Mouse (Mus musculus) hindbrain, embryonic 11.5 days (tissue): ENCODE data around the gene Klf11. TPM values are rescaled to one million over a fixed set of nuclear protein-coding genes. Genes with fewer than 3 reads are reported as not detected.
"Not testable (repeated sequence)": the region's sequence is repeated elsewhere in the genome, so short reads cannot be mapped to it uniquely, and the experiment has no call there.

Source experiments
- ATAC-seq: fragments of 200-750 bp; cut with Nextera tagmentation; 2 replicates; pipeline ENCODE4 v1.8.0; 2017; ENCODE audit warnings: mild to moderate bottlenecking, moderate TSS enrichment, moderate library complexity; ENCODE audit not compliant: low FRiP score
- DNase-seq: peaks from one replicate; pipeline ENCODE4 v3.0.0-alpha.2; 2015; ENCODE audit warnings: low spot score
- H3K27ac ChIP-seq: fragments of 300-500 bp; sonication (generic); 2 replicates; pipeline ENCODE4 v1.5.1; 2014; ENCODE audit warnings: mild to moderate bottlenecking, low read depth, low read length
- H3K27me3 ChIP-seq: fragments of 300-500 bp; sonication (generic); 2 replicates; pipeline ENCODE4 v1.6.1; 2014; ENCODE audit warnings: mild to moderate bottlenecking, low read length, moderate library complexity, mixed read lengths; ENCODE audit not compliant: control insufficient read depth, insufficient read depth
- H3K36me3 ChIP-seq: fragments of 300-500 bp; sonication (generic); 2 replicates; pipeline ENCODE4 v1.6.1; 2014; ENCODE audit warnings: mild to moderate bottlenecking, low read length, moderate library complexity, mixed read lengths; ENCODE audit not compliant: control insufficient read depth, insufficient read depth
- H3K4me1 ChIP-seq: fragments of 300-500 bp; sonication (generic); replicated peaks from 2 replicates; pipeline ENCODE4 v1.6.1; 2014; ENCODE audit warnings: low read length, mixed read lengths; ENCODE audit not compliant: control insufficient read depth, insufficient read depth
- H3K4me2 ChIP-seq: fragments of 300-500 bp; sonication (generic); replicated peaks from 2 replicates; pipeline ENCODE4 v1.6.1; 2014; ENCODE audit warnings: mild to moderate bottlenecking, low read depth, low read length
- H3K4me3 ChIP-seq: fragments of 300-500 bp; sonication (generic); 2 replicates; pipeline ENCODE4 v1.5.1; 2014; ENCODE audit warnings: low read depth, low read length
- H3K9ac ChIP-seq: fragments of 300-500 bp; sonication (generic); 2 replicates; pipeline ENCODE4 v1.6.1; 2014; ENCODE audit warnings: low read depth, low read length
- H3K9me3 ChIP-seq: fragments of 300-500 bp; sonication (generic); 2 replicates; pipeline ENCODE4 v1.6.1; 2016; ENCODE audit warnings: low read length; ENCODE audit not compliant: control insufficient read depth
- WGBS: fragments of 180-500 bp; shearing (Covaris S2); extraction: QIAGEN DNeasy Blood & Tissue Kit; methylation state at CpG from one replicate; pipeline ENCODE4 v1.1.7; 2014; 5-methylcytosine and 5-hydroxymethylcytosine counted together
- polyA plus RNA-seq: library from polyadenylated mRNA; unstranded; fragments of >200 nt; fragmentation: Nextera tagmentation; extraction: Ambion mirVana; gene quantifications from 2 replicates; pipeline ENCODE4 v1.2.1, GENCODE M21; 2014

Klf11 gene
- polyA plus RNA-seq, 1 experiment from 2014 or later, result 12.5 TPM

DNA sequence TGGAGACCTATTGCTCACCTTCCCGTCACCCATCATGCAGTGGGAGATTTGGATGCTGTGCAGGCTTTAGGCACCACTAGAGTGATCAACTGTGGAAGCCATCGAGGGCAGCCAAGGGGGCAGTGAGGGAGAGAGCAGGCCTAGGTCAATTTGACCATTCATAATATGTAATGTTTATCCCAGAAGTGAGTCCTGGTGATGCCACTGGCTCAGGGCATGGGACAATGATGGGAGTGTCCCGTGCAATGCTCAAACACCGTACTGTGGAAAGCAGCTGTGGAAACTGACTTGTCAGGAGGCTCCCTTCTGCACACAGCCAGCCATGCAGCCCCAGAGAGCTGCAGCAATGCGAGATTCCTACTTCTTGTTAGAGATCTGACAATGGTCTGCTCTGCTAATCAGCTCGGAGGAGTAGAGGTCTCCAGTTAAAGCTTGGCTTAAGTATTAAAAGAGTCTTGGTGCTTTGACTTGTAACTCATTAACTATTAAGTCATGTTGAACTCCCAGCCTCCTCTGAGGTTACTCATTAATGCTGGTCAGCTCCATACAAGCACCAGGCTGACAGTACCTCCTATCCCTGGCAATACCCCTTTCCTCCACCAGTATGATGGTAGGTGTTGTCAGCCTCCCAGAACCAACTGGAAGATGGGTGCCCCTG is 35.1 kb downstream of the Klf11 start:
- H3K27me3 ChIP-seq, result peaks cover 19% of the 10 kb centered on the region
- 51% methylated on average over 6 of the region's 6 CpGs for WGBS
- H3K4me2 ChIP-seq, result no peak overlapping the region
- no peaks in the 10 kb centered on the region for H3K36me3 ChIP-seq
- no peak for ATAC-seq
- H3K9me3 ChIP-seq, result no peaks in the 10 kb centered on the region
- H3K27ac ChIP-seq, result no peak overlapping the region
- DNase-seq, result no peak
- H3K9ac ChIP-seq, result no peak overlapping the region
- H3K4me1 ChIP-seq, result no peaks in the 10 kb centered on the region
- H3K4me3 ChIP-seq, result no peak overlapping the region

DNA sequence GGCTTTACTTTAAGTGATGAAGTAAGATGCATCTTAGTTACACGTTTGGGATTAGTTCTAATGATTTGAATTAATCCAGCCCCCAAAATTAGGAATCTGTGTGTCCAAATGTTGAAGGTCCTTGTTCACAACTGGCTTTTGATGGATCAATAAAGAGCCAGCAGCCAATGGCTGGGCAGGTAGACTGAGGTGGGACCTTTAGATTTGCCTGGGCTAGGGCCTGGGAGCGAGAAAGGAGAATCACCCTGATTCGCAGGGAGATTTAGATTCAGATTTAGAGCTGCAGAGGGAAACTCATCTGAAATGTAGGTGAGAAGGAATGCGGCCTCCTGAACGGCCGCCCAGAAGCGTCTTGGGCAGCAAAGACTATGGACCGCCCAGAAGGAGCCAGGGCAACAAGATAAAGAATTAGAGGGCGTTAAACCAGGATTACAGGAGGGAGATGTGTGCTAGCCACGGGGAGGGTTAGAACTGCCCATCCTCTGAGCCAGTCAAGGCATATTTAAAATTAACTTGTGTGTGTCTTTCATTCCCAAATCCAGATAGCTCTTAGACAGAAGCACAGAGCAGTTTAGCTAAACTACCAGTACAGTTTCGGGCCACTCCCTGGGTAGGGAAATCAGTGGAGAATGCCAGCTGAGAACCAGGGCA is 35.7 kb downstream of the Klf11 start:
- Histone ChIP-seq H3K4me1 (no peaks in the 10 kb centered on the region), H3K36me3 (no peaks in the 10 kb centered on the region), H3K9me3 (no peaks in the 10 kb centered on the region), H3K27ac (no peak overlapping the region), H3K4me3 (no peak overlapping the region), H3K27me3 (peaks cover 13% of the 10 kb centered on the region), H3K9ac (no peak overlapping the region), H3K4me2 (no peak overlapping the region)
- no peak for DNase-seq
- ATAC-seq, result no peak
- 79% methylated on average over 11 of the region's 11 CpGs for WGBS

DNA sequence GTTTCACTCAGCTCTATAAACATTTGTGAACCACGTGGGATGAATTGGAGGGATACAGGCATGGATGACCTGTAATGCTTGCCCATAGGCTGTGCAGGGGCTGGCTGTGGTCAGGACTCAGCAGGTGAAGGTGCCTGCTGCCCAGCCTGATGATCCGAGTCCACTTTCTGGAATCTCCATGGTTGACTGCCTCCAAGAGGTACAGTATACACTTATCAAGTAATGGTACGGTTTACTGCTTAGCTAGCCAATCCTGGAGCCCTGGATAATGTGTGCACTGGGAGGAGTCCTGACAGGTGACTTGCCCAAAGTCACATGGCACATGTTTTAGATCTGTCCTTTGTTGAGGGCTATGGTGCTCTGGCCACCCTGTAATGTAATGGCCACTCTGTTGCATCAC is 39.3 kb downstream of the Klf11 start:
- Histone ChIP-seq H3K9me3 (no peaks in the 10 kb centered on the region), H3K27me3 (no peaks in the 10 kb centered on the region), H3K36me3 (no peaks in the 10 kb centered on the region), H3K4me3 (no peak overlapping the region), H3K9ac (no peak overlapping the region), H3K4me1 (no peaks in the 10 kb centered on the region), H3K4me2 (no peak overlapping the region), H3K27ac (no peak overlapping the region)
- WGBS, result 90% methylated on average over 3 of the region's 3 CpGs
- ATAC-seq, result no peak
- no peak for DNase-seq

DNA sequence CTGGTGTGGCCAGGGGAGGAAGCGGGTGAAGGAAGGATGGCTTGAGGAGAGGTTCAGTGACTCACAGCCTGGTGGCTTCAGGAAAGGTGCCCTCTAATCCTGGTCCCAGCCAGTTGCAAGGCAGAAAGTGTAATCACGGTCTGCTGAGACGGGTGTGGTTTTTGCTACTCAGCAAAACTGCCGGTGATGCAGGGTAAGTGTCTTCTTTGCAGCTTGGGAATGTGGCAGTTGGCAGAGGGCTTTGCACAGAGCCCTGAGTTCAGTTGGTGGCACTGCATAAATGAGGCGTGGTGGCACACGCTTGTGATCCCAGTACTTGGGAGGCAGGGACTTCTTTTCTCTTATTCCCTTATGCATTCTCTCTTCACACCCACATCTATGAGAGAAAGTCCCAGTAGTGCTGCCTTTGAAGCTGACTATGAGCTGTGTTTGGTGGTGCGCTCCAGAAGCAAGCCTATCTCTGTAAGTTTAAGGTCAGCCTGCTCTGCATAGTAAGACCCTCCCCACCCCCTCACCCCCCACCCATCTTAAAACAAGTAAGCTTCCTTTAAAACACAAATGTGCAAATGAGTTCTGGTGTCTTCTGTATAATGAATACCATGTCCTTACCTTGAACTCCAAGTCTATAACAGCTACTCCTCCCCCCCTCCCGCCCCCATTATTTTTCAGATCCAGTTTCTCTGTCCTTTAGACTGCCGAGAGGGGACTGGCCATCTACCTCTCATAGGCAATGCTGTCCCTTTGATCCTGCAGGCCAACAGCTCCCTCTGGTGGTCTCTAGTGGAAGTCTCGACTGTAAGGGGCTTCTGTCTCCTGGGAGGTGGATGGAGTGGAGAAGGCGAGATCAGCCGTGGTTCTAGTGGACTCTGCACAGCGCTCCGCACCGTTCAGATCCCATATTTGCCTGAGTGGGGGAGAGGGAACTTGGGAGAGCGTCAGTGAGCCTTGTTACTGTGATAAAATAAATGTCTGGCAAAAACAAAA is 45.7 kb downstream of the Klf11 start:
- whole genome bisulfite sequencing, result 41% methylated on average over 16 of the region's 16 CpGs
- ATAC-seq, result peak; percentile 74

DNA sequence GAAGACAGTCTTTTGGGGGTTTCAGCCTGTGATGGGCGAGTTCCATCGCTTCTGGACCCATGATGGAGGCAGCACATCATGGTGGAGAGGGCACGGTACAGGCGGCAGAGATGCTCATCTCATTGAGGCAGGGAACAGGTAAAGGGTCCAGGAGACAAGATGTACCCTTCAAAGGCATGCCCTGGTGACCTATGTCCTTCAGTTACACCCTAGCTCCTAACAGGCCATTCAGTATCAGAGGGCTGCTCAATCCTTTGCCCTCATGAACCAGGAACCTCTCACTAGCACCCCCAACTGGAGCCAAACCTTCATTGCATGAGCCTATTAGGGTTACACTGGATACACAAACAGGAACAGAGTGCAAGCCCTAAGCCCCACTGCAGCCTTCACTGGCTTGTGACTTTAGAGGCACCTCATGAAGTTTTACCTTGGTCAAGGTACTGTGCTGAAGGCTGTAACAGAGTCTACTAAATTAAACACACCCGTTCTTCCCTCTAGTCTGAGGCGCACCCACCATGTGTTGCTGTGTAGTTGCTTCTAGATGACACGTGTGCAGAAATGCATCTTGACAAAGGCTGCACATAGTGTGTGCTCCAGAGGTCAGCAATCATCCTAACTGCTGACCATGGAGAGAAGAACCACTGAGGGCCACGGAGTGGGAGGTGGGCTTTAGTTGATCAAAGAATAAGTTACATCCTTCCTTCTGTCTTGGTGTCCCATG is 46.6 kb downstream of the Klf11 start:
- H3K9me3 ChIP-seq, result no peaks in the 10 kb centered on the region
- H3K4me1 ChIP-seq, result no peaks in the 10 kb centered on the region
- H3K4me3 ChIP-seq, result no peak overlapping the region
- H3K27ac ChIP-seq, result no peak overlapping the region
- H3K4me2 ChIP-seq, result no peak overlapping the region
- no peak overlapping the region for H3K9ac ChIP-seq
- peak; percentile 40; the same call in 1 of the 2 replicates for ATAC-seq
- H3K36me3 ChIP-seq, result no peaks in the 10 kb centered on the region
- DNase-seq, result no peak
- no peaks in the 10 kb centered on the region for H3K27me3 ChIP-seq
- 63% methylated on average over 8 of the region's 8 CpGs for WGBS

More for the DNA sequence above, 45.7 kb downstream of the Klf11 start:
- no peak overlapping the region for H3K4me2 ChIP-seq
- no peak overlapping the region for H3K4me3 ChIP-seq
- no peak overlapping the region for H3K27ac ChIP-seq
- no peaks in the 10 kb centered on the region for H3K36me3 ChIP-seq
- peak; percentile 94 for DNase-seq
- H3K9me3 ChIP-seq, result no peaks in the 10 kb centered on the region
- no peaks in the 10 kb centered on the region for H3K27me3 ChIP-seq
- no peaks in the 10 kb centered on the region for H3K4me1 ChIP-seq
- H3K9ac ChIP-seq, result no peak overlapping the region

DNA sequence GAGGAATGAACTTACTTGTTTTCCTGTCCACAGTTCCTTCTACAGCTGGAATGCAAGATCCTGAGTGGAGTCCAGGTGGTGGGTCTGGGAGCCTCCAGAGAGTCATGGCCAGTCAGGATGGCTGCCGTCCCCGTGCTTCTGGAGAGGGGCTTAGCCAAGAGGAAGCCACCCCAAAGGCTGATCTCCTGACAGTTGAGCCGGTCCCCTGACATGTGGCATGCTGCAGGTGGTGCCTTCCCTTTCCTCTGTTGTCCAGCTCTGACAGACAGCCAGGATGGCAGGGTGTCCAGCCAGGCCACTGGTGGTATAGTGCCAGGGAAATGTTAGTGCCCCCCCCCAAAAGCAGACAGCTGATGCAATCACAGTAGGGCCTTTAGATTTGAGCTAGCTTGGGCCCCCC is 47.4 kb downstream of the Klf11 start:
- Histone ChIP-seq H3K36me3 (no peaks in the 10 kb centered on the region), H3K27ac (no peak overlapping the region), H3K27me3 (no peaks in the 10 kb centered on the region), H3K4me2 (no peak overlapping the region), H3K9me3 (no peaks in the 10 kb centered on the region), H3K4me1 (no peaks in the 10 kb centered on the region), H3K9ac (no peak overlapping the region), H3K4me3 (no peak overlapping the region)
- WGBS, result 79% methylated on average over 3 of the region's 3 CpGs
- ATAC-seq (no peak), DNase-seq (no peak)

DNA sequence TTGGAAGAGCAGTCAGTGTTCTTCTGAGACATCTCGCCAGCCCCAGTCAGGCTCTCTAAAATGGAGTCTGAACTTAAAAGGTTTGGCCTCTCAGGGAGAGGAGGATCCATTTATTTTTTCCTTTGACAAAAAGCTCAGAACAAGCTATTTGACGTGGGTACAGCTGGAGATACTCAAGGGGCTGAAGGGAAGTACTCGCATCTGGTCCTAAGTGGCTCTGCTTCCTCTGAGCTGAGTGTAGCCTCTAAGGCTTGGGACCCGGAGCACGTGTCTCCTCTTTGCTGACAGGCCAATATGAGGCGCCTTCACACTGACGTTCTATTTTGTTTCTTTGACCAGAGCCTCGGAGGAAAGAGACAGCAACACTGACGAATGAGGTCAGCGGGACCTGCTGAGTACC is 48.5 kb downstream of the Klf11 start:
- Histone ChIP-seq H3K36me3 (no peaks in the 10 kb centered on the region), H3K4me3 (no peak overlapping the region), H3K4me2 (no peak overlapping the region), H3K9me3 (no peaks in the 10 kb centered on the region), H3K27ac (no peak overlapping the region), H3K27me3 (no peaks in the 10 kb centered on the region), H3K4me1 (no peaks in the 10 kb centered on the region), H3K9ac (no peak overlapping the region)
- 66% methylated on average over 10 of the region's 10 CpGs for WGBS
- ATAC-seq (no peak), DNase-seq (no peak)

DNA sequence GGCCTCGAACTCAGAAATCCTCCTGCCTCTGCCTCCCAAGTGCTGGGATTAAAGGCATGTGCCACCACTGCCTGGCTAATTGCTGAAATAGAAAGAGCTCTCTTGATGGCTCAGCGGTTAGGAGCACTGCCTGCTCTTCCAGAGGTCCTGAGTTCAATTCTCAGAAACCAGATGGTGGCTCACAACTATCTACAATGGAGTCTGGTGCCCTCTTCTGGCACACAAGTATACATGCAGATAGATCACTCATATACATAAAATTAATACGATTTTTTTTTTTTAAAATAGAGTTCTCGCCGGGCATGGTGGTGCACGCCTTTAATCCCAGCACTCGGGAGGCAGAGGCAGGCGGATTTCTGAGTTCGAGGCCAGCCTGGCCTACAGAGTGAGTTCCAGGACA is 50.5 kb downstream of the Klf11 start:
- H3K4me1 ChIP-seq, H3K4me3 ChIP-seq, H3K9me3 ChIP-seq, H3K9ac ChIP-seq, H3K27me3 ChIP-seq, H3K27ac ChIP-seq, DNase-seq, H3K36me3 ChIP-seq, H3K4me2 ChIP-seq, ATAC-seq: not testable (repeated sequence)
- 88% methylated on average over 9 of the region's 9 CpGs for WGBS
